Mouse (Mus musculus) heart, adult 8-10 months (tissue): ENCODE measurements around the gene Arhgef16. TPM values are rescaled to one million over a fixed set of nuclear protein-coding genes. Genes with fewer than 3 reads are reported as not detected.

Experiments
- DNase-seq: peaks from one replicate; pipeline ENCODE4 v3.0.0; 2022; ENCODE audit warnings: low spot score
- total RNA-seq, 4 experiments: library from RNA; stranded (reverse); gene quantifications; 2 replicates each; pipeline ENCODE4 v1.2.4; 2022

Arhgef16 gene
- total RNA-seq = 1 to 10 TPM in 1 of 4 experiments, under 1 TPM in 3; 0.47 to 1.2 (median 0.53) TPM

DNA sequence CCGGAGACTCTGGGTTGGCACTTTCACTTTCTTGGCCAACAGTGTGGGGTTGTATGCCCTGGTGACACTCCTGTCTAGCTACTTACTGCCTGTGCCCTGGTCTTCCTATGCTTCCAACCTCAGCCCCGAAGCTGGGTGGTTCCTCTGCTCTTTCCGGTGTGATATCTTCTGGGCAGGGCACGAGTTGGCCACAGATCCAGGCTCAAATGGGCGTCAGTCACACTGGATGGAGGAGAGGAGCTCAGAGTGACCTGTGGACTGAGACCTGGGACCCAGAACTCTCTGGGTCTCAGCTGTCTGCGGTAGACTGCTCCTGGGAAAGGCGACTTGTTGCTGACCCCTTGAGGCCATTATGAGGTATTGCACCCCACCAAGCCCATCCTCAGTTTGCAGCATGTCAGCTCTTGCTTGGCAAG is at the start of gene Arhgef16:
TSS of gene Arhgef16 (minus strand) at position 211 of the 416 bp plus-strand sequence.
- DNase-seq = peak; percentile 46

DNA sequence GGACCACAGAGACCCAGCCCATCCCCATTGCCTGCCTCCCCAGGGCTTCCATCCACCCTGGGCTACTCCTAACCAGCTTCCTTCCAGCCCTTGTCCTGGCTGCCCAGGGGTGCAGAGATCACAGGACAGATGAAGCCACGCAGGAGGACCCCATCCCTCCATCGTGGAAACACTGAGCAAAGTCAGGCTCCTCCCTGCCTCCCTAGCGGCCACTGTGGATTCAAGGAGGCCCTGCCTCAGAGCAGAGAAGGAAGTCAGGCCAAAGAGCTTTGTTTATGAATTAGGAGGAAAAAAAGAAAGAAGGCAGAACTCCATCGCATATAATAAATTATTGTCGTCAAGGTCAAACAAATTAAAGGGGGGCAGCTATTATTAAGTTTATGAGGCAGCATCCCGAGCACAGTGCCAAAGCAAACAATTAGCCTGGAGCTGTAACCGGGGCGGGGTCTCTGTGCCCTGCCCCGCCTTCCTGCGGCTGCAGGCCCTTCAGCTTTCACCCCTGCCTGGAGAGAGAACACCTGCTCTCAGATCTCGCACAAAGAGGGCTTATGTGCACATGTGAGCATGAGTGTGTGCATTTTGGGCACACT is 46.8 kb upstream of the Arhgef16 start:
- DNase-seq = no peak

DNA sequence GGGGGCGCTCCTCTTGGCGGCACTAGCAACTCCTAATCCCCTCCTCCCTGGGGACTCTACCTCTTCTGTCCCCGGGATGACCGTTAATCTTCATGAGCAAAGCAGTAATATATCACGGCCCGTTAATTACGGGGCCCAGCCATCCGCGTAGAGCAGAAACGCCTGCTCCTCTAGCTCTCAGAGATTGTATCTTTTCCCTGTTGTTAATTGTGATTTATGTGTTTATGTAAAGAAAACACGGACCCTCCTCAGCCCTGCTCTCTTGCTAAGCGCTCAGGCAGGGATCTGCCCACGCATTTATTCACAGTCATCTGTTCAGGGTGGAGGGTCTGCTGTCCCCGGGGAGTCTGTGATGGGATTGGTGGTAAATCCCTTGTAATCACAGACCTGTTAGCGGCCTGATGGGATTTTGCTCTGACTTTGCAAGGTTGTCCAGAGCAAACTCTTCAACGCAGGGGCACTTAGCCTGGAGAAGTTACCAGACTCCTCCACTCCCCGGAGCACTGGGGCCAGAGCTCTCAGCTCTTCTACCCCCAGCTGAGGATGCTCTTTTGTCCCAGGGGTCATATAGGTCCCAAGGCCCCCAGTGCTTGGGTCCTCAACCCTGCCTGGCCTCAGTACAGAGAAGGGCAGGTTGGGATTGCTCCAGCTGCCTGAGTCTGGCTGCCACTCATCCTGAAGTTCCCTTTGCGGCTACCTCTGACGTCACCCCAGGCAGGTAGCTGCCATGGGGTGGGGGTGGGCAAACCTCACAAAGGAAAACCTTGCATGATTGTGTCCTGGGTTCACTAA is 45.5 kb upstream of the Arhgef16 start:
- DNase-seq = no peak

DNA sequence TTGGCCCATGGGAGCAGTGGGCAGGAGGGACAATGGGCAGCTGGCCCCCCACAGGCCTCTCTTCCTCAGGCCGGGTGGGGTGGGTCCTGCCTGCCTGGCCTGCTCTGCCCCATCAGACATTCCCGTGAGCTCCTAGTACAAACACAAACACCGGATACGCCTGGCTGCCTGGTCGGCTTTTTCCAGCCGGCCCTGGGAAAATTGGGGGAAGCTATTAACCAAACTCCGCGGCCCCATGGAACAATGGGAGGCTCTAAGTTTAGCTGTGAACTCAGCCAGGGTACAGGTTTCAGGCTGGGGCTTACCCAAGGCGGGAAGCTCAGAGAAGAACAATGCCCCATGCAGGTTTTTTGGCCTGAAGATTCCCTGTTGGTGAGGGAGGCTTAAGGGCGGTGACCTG is 35.2 kb upstream of the Arhgef16 start:
- DNase-seq = peak; percentile 78

DNA sequence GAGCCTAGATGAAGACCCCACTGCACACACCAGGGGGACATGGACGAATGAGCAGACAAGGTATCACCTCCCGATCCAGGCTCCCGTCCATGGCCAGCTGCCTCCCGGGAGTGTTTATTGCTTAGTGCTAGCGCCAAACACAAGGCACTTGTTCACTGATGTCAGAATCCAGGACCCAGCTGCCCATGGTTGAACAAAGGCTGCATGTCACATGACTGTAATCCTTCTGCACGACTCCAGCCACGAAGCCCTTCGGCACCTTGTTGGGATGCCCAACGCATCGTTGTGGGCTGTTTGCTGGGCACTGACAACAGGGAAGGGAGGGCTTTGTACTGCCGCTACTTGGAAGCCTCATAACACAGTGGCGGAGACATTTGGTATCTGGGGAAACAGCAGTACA is 34.3 kb upstream of the Arhgef16 start, which contains the start of gene B230104I21Rik:
TSS of gene B230104I21Rik (plus strand) at position 367 of the 400 bp plus-strand sequence.
- DNase-seq = no peak

DNA sequence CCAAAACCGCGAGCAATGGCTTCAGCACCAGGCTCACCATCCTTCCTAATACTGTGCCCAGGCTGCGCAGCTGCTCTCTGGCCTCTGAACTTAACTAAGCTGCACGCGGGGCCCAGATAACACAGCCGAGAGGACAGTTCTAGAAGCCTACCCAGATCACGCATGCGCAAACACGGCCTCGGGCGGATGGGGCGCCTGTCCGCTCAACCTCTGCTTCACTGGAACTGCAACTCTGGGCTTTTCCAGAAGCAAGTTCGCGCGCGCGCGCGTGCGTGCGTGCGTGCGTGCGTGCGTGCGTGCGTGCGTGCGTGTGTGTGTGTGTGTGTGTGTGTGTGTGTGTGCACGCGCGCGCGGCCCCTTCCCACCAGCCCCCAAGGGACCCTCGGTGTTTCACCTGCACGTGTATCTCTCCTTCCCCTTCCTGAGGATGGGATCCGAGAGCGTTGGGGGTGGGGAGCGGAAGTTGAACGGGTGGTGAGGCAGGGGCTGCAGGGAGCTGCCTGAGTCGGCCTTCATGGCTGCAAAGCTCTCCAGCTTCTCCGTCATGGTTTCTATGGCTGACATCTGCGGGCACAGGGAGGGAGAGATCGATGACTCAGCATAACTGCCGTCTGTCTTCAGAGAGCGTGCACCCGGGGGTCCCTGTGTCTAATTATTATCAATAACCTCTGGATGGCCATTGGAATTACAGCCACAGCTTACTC is 33.4 kb upstream of the Arhgef16 start:
- peak; percentile 60 for DNase-seq

DNA sequence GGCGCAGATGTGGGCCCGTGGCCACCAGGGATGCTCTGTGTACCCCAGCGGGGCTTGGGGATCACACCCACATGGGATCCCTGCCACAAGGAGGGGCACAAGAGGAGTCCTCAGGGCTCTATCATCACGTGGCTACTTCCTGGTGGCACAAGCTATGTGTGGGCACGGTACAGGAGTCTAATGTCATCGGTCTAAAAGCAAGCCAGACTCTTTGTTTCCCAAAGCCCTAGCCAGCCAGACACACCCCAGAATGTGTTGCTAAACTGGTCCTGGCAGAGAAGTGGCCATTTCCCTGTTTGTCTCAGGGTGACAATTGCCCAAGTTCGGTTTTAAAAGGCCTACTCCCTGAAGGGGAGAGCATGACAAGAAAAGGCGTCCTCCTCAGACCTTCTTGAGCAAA is 31.8 kb upstream of the Arhgef16 start:
- peak; percentile 39 for DNase-seq

DNA sequence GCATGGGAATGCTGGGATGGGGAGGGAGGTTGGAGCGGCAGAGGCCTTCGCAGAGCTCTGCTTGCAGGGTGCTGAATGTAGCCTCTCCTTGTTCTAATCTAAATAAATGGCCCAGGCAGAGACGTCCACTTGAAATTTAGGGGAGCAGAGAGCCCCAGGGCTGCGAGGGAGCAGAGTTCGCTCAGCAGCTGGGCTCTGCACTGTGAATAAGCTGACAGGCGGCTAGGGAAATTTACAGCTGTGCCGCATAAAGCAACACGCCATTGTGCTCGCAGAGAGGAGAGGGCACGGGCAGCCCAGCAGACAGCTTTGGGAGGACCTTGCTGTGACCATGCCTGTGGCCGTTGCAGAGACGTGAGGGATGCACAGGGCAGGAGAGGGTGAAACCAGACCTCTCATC is 29.8 kb upstream of the Arhgef16 start:
- DNase-seq = no peak

DNA sequence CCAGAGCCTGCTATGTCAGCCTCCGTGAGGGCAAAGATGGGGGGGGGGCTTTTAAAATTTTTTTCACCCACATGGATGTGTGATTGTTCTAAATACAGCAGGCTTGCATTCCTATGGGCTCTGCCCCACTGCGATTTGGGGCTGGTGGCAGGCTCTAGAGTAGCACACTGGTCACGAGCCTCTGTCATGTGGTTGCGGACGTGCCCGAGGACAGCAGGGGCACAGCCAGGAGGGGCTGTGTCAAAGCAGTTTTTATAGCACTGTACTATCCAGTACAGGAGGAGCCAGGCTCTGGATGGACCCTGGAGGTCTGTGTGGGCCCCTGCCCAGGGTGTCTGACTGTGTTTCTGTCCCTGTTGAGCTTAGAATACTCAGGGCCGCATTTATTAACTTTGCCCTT is 28.5 kb upstream of the Arhgef16 start:
- DNase-seq = peak; percentile 55

DNA sequence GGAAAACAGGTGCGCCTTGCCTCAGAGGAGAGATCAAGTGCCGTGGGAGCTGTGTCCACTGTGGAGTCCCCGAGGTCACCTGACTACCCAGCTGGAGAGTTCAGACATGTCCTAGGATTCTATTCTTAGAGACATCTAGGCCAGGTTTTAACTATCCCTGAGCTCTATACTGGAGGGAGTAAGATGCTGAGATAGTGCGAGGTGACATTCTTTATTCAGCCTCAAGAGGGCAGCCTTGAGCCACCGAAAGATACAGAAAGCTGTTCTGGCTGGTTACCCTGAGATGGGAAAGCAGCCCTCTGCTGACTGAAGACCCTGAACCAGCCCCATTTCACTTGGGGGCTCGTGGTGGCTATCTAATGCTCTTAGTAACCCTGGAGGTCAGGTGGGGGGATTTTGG is 27.4 kb upstream of the Arhgef16 start:
- DNase-seq = peak; percentile 70

DNA sequence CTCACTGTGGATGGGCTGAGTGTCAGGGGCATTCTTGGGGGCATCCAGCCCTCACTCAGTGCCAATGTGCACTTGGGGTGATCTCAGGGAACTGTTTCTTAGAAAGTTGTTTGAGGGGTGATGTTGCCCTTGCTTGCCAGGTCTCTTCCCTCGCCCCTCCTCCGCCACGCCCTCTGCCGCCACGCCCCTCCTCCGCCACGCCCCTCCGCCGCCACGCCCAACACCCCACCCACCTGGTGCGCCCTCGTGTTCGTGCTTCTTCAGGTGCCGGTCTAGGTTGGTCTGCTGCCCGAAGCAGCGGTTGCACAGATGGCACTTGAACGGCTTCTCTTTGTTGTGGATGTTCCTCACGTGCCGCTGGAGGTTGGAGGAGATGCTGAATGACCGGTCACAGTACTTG is 27.0 kb upstream of the Arhgef16 start:
- no peak for DNase-seq

DNA sequence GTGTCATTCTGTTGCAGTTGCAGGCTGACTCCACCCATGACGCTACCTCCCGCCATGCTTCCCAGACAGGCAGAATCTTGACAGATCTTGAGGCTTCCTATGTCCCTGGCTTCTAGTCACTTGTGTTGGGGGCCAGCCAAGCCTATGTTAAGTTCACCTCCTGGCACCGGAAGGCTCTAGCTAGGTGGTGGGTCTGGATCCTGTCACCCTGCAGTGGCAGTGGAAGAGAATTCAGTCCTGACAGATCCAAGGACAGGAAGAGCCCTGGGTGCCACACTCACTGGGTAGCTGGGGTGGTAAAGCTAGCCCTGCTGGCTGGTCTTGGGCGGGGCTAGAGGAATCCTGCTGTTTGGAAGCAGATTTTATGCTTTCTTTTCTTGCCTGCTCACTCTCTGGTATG is 23.9 kb upstream of the Arhgef16 start:
- DNase-seq = no peak

DNA sequence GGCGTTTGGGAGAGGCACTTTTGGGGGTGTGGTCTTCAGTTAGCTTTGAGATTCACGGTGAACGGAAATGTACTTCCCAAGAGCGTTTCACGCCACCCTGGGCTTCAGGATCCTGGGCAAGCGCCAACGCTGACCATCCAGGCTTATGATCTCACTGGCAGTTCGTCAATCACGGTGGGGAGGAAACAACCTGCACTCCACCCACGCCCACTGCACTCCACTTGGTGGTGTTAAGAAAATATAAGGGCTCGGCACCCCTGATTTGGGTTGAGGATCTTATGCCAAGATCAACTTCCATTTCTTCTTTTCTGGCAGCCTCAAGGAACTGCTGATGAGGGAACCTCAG is 12.1 kb upstream of the Arhgef16 start:
- no peak for DNase-seq

DNA sequence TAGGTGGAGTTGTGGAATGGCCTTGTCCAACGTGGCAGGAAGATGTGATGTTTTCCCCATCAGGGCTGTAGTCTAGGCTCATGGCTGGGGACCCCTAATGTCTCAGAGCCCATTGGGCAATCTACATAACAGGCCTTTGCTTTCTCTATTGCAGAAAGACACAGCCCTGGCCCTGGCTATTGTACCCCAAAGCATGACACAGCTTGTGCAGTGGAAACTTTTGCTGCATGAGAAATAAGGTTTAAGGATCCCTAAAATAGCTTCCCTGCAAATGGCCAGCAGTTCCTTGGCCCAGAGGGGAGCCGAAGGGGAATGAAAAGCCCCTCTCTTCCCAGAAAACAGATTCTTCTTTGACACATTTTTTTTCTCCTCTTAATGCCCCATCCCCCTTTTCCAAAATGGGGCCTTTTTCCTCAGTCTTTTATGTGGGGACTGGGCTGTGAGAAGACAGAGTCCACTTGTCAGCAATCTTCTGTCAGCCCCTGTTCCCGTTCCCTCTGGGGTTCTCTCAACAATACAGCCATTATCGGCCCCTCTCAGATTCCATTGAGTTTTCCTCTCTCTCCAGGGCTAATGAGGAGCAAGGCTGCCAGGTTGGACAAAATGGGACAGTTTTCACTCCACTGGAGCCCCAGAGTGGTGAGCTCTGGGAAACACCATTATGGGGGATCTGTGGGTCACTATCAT is 11.6 kb upstream of the Arhgef16 start:
- no peak for DNase-seq

DNA sequence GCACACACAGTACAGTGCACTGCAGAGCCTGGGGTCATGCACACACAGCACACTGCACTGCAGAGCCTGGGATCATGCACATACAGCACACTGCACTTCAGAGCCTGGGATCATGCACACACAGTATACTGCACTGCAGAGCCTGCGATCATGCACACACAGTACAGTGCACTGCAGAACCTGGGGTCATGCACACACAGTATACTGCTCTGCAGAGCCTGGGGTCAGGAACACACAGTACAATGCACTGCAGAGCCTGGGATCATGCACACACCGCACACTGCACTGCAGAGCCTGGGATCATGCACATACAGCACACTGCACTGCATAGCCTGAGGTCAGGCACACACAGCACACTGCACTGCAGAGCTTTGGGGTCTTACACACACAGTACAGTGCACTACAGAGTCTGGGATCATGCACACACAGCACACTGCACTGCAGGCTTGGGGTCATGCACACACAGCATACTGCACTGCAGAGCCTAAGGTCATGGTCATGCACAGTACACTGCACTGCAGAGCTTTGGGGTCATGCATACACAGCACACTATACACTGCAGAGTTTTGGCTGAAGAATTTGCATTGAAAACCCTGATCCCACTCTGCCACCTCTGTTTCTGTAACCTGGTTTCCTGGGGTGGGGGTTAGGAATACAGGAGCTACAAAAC is 10.8 kb upstream of the Arhgef16 start:
- DNase-seq = no peak

DNA sequence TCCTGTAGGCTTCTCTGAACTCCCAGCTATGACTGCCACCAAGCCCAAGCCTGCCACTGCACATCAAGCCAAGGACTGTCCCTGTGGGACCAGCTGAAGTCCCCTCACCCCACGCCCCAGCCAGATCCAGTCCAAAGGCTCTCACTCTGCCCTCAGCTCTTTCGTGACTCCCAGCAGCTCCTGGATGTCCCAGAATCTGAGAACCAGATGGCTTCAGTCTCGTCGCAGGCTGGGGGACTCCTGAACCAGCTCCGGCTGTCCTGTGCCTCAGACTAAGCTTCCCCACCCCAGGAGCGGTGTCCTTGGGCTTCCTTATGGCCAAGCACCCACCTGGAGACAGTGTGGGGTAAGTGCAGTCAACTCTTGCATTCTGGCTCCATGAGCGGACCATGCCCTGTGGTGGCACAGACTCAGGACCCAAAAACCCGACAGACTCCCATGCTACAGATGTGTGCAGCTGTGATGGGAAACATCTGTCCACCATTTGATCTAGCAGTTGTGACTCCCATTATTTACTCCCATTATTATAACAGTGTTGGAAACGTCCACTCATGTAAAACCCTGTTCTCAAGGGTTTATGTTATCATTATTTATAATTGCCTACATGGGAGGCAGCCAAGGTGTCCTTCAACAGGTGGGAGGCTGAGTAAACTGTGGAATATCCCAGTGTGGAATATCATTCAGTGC is 9.2 kb upstream of the Arhgef16 start:
- no peak for DNase-seq

DNA sequence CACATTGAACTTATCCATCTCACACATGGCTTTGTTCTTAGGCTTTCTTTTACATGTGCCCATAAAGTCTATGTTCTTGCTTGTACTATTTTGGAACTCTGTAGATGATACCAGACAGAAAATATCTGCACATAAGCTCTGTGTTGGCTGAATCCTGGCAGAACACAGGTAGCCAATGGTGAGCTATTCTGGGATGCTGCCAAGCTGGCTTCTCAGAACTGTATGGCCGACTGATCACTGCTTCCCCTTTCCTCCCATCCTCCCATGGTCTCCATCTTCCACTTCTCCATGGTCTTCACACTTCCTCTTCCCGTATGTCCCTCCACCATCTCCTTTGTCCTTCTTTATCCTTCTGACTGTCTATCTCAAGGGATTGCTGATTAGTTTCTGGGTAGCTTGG is 7.7 kb upstream of the Arhgef16 start:
- no peak for DNase-seq

DNA sequence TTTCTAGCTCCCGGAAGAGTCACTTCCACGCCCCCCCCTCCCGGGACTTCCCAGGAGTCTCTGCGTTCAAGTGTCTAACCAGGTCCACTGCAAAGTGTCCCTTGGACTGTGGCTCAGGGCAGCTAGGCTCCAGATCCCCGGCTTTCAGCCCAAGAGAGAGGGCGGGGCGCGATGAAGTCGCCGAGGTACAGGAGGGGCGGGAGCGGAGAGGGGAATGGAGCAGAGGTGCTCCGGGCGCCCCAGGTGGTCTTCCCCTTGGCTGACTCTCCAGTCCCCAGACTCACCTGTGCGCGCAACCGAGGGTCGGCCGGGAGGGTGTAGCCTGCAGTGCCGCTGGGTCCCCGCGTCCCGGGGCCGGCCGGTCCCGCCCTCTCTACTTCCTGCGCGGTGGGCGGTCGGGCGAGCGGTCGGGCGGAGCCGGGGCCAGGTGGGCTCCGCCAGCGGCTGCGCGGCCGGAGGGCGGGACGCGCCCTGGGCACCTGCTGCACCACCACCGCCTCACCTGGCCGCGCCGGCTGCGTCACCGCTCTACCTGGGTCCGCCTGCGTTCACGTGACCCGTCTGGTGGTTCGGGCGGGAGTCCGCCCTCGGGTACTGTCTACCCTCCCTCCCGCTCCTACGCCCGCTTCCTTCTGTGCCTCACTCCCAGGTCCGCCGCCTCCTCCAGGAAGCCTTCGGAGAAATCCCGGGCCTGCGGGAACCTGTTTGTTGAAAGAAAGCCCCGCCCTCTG is 1.8 kb downstream of the Arhgef16 start:
- no peak for DNase-seq

DNA sequence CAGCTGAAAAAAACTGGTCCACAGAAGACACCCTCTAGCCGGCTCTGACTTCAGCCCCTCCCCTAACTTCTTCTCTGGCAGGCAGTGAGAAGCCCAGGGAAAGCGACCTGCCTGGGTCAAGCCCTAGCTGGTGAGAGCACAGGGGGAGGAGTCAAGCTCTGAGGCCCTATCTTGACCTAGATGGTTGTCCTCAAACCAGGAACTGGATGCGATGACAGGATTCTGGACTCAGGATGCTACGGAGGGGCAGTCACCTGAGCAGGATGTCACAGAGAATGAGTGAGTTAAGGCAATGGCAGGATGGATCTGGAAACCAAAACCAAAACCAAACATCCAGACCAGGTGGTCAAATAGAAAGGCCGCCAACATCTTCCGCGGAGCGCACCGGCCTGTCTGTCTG is 3.7 kb downstream of the Arhgef16 start:
- DNase-seq = no peak

DNA sequence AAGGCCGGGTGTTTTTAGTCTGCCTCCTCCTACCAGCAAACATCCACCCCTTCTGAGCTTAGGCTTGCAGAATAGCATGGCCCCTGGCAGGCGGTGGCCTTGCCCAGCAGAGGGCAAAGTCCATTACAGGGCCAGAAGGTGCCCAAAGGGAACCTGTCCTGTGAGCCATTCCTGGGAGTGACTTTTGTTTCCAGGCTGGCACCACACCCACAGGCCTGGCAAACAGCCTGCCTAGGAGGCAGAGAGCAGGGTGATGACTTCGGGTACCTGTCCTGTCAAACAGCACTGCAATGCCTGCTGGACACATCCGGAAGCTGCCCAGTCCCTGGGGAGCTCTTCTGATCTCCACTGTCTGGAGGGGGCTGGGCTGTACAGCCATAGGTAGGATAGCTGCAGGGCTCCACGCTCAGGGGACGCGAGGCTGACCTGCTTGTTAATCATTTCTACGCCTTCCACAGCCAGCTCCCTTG is 7.2 kb downstream of the Arhgef16 start:
- no peak for DNase-seq
